Mouse (Mus musculus): ENCODE measurements around the gene Ubn2.
"Not testable (repeated sequence)": the region's sequence is repeated elsewhere in the genome, so short reads cannot be mapped to it uniquely, and the experiment has no call there.

Gene Ubn2

GRCm38 (mm10) chr6:38433261-38434033 lies at the start of gene Ubn2:
Gene Ubn2 (plus strand): TSS chr6:38433950.
- peak; percentile 98 to 99 for DNase-seq

GRCm38 (mm10) chr6:38389671-38390070 lies 44.1 kb upstream of the Ubn2 start:
- DNase-seq, result peak; percentile 4 to 6

- DNase-seq, result peak; percentile 2 to 9
Observed at GRCm38 (mm10) chr6:38432457-38432856, 1.3 kb upstream of the Ubn2 start.

GRCm38 (mm10) chr6:38434055-38435023 lies 589 bp downstream of the Ubn2 start:
- peak; percentile 55 to 66 for DNase-seq

GRCm38 (mm10) chr6:38443842-38444241 lies 10.1 kb downstream of the Ubn2 start:
- DNase-seq, result no peak

DNA sequence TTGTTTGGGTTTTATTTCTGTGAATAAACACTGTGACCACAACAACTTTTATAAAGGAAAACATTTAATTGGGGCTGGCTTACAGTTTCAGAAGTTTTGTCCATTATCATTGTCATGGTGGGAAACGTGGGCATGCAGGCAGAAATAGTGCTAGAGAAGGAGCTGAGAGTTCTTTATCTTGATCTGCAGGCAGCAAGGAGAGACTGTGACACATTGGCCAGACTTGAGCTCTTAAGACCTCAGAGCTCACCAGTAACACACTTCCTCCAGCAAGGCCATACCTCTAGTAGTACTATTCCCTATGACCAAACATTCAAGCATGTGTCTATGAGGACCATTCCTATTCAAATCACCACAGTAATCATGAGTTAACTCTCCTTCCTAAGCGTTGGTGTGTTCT lies 14.5 kb downstream of the Ubn2 start:
- DNase-seq, result no peak

GRCm38 (mm10) chr6:38453049-38453448 lies 19.3 kb downstream of the Ubn2 start:
- DNase-seq, result no peak

DNA sequence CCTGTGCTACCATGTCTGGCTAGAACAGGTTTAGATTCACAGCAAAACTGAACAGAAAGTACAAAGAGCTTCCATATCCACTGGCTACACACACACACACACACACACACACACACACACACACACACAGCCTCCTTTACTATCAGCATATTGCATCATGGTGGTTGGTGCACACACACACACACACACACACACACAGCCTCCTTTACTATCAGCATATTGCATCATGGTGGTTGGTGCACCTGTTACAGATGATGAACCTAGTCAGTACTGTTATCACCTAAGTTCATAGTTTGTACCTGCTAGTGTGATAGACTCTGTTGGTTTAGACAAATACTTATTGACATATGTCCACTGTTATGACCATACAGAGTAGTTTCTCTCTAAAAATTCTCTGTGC lies 22.7 kb downstream of the Ubn2 start:
- not testable (repeated sequence) for DNase-seq

DNA sequence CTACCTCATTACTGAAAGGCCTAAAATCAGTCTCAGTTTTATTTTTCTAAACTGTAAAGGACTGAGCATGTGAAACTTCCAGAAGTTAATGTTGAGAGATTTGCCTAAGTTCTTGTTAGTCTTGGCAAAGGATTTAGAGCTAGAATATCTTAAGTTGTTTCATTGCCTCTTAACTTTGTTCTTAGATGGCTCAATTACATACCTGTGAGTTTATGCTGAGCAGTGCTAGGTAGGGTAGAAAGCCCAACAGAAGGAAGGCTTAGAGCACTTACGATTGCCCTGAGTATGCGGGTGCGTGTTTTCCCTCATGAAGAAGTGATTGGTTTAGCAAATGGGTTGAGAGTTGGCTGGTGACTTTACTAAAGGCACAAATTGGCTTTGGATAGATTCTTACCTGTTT lies 24.3 kb downstream of the Ubn2 start:
- no peak for DNase-seq

DNA sequence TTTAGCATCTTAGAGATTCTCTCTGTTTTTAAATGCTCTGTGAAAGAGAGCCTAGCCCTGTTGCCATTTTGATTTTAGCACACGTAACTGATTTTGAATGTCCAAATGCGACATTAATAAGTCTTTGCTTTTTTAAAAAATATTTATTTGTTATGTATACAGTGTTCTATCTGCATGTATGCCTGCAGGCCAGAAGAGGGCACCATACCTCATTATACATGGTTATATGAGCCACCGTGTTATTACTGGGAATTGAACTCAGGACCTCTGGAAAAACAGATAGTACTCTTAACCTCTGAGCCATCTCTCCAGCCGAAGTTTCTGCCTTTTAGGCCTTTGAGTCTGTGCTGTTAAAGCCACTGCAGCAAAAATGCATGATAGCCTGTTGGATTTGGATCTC lies 35.8 kb downstream of the Ubn2 start:
- no peak for DNase-seq

DNA sequence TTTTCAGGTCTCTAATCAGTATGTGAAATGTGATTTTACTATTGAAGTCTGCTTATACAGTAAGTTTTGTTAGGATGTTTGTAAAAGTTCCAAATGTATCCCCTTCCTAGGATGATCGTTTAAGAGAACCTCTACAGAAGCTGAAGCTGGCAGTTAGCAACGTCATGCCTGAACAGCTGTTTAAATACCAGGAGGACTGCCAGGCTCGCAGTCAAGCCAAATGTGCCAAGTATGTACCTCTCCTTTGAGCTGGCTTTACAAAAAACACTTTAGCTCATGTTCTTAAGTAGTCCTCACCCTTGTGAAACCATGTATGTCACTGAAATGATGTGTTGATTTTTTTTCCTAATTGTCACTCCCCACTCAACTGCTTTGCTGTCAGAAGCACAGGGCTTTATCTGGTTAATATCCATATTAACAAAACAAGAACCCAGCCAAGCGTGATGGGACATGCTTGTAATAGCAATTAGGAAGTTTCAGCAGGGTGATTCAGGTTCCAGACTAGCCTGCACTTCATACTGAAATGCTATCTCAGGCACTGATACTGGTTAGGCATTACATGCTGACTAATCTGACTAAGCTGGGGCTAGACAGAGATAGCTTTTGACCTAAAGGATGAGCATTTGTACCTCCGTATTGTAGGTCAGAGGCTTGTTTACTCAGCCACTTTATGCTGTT lies 48.1 kb downstream of the Ubn2 start:
- no peak for DNase-seq

DNA sequence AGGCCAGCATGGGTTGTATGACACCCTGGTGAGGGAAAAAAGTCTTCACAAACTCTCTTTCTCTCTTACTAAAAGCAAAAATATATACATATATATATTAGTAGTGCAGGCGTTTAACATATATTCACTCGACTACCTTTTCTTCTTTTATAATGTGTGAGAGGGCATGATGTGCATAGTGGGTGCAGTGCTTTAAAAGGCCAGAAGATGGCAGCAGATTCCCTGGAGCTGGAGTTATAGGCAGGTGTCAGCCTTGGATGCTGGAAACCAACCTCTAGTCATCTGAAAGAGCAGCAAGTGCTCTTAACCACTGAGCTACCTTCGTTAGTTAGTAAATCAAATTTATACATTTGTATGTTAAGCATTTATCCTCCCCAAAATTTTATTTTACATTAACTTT lies 58.8 kb downstream of the Ubn2 start:
- DNase-seq, result peak; percentile 52 to 63

DNA sequence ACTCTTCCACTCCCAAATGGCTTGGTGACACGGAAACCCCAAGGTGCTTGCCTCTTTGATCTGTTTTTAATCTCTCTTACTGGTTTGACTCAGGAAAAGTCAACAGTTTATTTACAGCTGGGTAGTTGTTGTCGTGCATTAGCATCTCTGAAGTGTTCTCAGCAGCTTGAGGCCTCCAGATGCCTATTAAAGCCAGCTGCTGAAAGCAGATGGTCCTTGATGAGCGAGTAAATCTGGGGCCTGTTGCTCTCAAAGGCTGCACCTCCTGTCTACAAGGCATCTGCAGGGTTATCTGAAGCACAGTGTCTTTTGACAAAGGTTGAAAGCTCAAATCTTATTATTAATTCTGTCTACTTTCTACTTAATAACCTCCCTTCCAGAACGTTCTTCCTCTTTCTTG lies 61.9 kb downstream of the Ubn2 start:
- DNase-seq, result no peak

GRCm38 (mm10) chr6:38512096-38512495 lies 78.3 kb downstream of the Ubn2 start:
- DNase-seq, result no peak

DNA sequence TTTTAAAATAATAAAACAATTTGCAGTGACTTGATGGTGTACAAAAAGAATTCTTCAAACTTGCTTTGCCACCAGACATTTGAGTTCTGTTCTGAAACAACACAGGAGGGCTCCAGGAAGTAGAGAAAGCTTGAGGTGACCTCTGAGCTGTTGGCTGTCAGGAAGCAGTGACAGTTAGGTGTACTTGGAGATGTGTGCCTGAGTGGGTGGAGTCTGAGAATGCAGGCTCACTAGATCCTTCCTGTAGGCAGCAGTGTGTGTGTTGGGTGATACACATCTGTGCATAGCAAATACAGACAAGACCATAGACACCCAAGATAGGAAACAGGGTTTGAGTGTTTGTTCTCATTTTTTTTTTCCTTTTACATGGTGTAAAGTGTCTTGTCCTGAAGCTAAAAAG lies 79.1 kb downstream of the Ubn2 start:
- DNase-seq, result peak; percentile 36 to 63

- DNase-seq, result no peak
Observed at GRCm38 (mm10) chr6:38515201-38515600, 81.5 kb downstream of the Ubn2 start.

- peak; percentile 24 to 26 for DNase-seq
Observed at GRCm38 (mm10) chr6:38523851-38524250, 90.1 kb downstream of the Ubn2 start.

DNA sequence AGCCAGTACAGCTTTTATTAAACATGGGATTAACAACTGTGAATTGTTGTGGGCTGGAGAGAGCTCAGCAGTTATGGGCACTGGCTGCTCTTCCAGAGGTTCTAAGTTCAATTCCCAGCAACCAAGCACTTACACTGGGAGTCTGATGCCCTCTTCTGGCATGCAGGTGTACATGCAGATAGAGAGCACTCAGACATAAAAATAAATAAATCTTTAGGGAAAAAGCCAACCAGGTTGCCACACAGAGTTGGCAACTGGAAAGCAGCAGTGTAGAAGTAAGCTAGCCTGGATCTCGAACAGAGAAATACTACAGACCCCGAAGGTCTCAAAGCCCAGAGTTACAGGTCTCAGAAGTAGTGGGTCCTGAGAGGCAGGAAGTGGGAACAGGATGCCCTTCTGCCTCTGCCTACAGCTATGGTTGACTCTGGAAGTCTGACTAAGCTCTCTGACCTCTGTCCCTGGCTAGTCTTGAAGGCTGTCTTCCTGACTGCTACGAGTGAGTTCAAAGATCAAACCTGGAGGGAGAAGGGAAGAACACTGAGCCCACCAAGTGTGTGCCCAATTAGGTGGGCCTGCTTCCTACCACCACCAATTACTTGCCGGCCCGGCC lies 97.6 kb downstream of the Ubn2 start:
- DNase-seq, result peak; percentile 17 to 26

- peak; percentile 42 to 56 for DNase-seq
Observed at GRCm38 (mm10) chr6:38532500-38533420, 99.0 kb downstream of the Ubn2 start.

DNA sequence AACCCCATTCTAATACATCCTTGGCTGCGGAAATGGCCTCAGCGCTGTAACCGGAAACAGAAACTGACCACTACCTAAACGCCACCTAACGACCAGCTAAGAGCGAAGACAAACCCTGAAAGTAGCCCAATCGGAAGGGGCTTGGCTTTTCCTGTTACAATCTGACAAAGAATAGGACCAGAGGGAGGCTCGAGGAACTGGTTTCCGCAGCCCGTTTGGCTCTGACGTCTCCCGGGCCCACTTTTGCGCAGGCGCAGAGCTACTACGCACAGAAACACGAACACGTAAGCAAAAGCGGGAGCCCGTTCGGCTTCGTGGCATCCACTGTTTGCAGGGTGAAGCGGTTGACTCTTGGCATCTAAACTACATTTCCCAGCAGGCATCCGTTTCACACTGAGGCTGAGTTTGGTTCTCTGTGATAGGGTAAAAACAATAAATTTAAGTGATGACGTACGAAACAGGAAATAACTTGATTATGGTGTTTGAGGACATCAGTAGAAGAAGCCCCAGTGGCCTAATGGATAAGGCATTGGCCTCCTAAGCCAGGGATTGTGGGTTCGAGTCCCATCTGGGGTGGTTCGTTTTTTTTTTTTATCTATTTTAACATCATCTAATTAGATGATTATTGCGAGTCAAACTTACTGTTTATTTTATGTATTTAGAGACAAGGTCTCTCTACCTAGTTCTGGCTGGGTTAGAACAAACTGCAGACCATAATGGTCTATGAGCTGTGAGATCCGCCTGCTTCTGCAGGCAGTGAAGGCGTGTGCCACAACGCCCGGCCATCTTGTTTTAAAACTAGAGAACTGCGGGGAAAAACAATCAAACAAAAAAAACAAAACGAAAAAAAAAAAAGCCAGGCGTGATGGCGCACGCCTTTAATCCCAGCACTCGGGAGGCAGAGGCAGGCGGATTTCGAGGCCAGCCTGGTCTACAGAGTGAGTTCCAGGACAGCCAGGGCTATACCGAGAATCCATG lies 100.0 kb downstream of the Ubn2 start, which contains the start of gene Fmc1:
TSS of gene Fmc1 (plus strand) at position 75 of the 978 bp plus-strand sequence.
- DNase-seq, result peak; percentile 94 to 98

All from thymus, postnatal 36 days (tissue).